Mouse (Mus musculus) small intestine, adult 2 months (tissue): Measurements from ENCODE around the gene Bsg.

ENCODE experiments used
- CTCF ChIP-seq: fragments of 200-500 bp; IDR thresholded peaks from 2 replicates; pipeline ENCODE4 v1.5.1; 2012; ENCODE audit warnings: low read depth, mild to moderate bottlenecking, control low read depth, inconsistent platforms, low read length, moderate library complexity, mixed read lengths; ENCODE audit not compliant: insufficient replicate concordance, insufficient read length; ENCODE audit errors: extremely low read depth
- POLR2A ChIP-seq: fragments of 200-500 bp; IDR thresholded peaks from 2 replicates; pipeline ENCODE4 v1.6.1; 2012; ENCODE audit warnings: low read depth, mild to moderate bottlenecking, control low read depth, inconsistent platforms, low read length, moderate library complexity

DNA sequence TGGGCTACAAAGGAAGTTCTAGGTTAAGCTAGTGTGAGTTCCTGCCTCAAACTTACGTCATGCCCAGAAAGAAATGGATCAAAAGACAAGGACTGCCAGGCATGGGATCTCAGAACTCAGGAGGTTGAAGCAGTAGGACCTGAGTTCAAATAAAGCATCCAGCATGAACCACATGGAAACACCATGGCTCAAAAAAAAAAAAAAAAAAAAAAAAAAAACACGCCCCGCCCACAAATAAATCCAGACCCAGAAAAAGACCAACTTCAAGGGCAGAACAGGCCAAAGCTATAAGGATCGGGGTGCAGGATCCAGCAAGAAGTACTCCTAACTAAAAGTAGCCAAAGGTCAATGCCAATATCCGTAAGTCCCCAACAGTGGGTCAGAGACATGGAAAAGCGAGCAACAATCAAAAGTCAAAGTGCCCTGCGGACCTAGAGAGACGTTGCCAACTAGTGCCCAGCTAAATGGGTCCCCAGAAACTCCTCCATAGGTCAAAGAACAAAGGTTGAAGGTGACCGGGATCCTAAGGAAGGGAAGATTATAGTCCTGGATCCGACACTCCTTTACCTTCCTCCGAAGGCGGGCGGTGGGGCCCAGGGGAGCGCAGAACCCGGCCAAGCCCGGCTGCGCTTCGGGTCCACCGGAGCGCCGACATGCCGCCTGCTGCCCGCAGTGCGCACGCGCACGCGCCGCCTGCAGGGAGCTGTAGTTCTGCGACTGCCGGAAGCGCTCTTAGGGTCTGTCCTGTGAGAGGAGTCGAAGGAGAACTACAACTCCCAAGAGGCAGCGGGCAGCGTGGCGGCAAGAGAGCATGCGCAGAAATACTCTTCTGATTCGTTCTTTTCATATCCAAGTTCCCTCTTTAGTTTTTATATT is 41.8 kb downstream of the Bsg start, which contains the start of gene Polrmt:
- TF ChIP-seq POLR2A (peak; percentile 54; the same call in 1 of the 2 replicates), CTCF (0 out of 2 replicates have a peak, but pooled peaks have one; percentile 32)
